Mouse (Mus musculus): ENCODE data around the gene Dnah2. TPM values are rescaled to one million over a fixed set of nuclear protein-coding genes. Genes with fewer than 3 reads are reported as not detected.

The Dnah2 gene
- total RNA-seq, 1 experiment: 0.98 TPM

GRCm38 (mm10) chr11:69377766-69378165 is 171.1 kb downstream of the Dnah2 start:
- Histone ChIP-seq H3K9me3 (ENCODE audit: control insufficient read depth, insufficient read depth, low read depth, low read length) (no peaks in the 10 kb centered on the region), H3K4me3 (ENCODE audit: insufficient read depth in 1 of 2, low read depth in 1 of 2, low read length in 2 of 2, poor library complexity in 1 of 2, severe bottlenecking in 1 of 2) (no peak overlapping the region), H3K9ac (ENCODE audit: insufficient read depth, low read depth, low read length, poor library complexity, severe bottlenecking) (no peak overlapping the region), H3K4me1 (ENCODE audit: control insufficient read depth in 2 of 2, insufficient read depth in 2 of 2, low read length in 2 of 2, poor library complexity in 1 of 2) (no peaks in the 10 kb centered on the region), H3K27ac (ENCODE audit: insufficient read depth, low read depth, low read length, poor library complexity, severe bottlenecking) (no peak overlapping the region), H3K36me3 (ENCODE audit: control insufficient read depth, insufficient read depth, low read length, poor library complexity, severe bottlenecking) (no peaks in the 10 kb centered on the region)
- in situ Hi-C loops (cut with MboI; ENCODE audit: low sequenced_read_pairs in 2 of 2, unreplicated experiment in 2 of 2): no loop called here
- no peak for TF ChIP-seq HCFC1 (IDR thresholded peaks at IDR 0.05; ENCODE audit: borderline replicate concordance, insufficient read depth, low read length)
- TF ChIP-seq ZNF384 (IDR thresholded peaks at IDR 0.05; ENCODE audit: low read depth, low read length): no peak
- TF ChIP-seq ZC3H11A (IDR thresholded peaks at IDR 0.05; ENCODE audit: borderline replicate concordance, low read depth, low read length): no peak
- TF ChIP-seq MAFK (IDR thresholded peaks at IDR 0.05; ENCODE audit: insufficient read depth, low read depth, low read length): no peak
- no peak for TF ChIP-seq CHD2 (IDR thresholded peaks at IDR 0.05; ENCODE audit: low read depth, low read length)
- no peak for DNase-seq (ENCODE audit: low read depth, low spot score)

- DNase-seq (ENCODE audit: low read depth, low spot score): no peak
- in situ Hi-C loops (cut with MboI; ENCODE audit: low sequenced_read_pairs in 2 of 2, unreplicated experiment in 2 of 2): no loop called here
- H3K4me1 ChIP-seq (ENCODE audit: control insufficient read depth in 2 of 2, insufficient read depth in 2 of 2, low read length in 2 of 2, poor library complexity in 1 of 2): peaks cover 0 to 8% of the 10 kb centered on the region in 2 experiments; a peak in 2 of 4 replicates
- no peak overlapping the region for H3K4me3 ChIP-seq (ENCODE audit: insufficient read depth in 1 of 2, low read depth in 1 of 2, low read length in 2 of 2, poor library complexity in 1 of 2, severe bottlenecking in 1 of 2)
- H3K9ac ChIP-seq (ENCODE audit: insufficient read depth, low read depth, low read length, poor library complexity, severe bottlenecking): no peak overlapping the region
- TF ChIP-seq ZNF384 (IDR thresholded peaks at IDR 0.05; ENCODE audit: low read depth, low read length): no peak
- TF ChIP-seq CHD2 (IDR thresholded peaks at IDR 0.05; ENCODE audit: low read depth, low read length): no peak
- no peak for TF ChIP-seq ZC3H11A (IDR thresholded peaks at IDR 0.05; ENCODE audit: borderline replicate concordance, low read depth, low read length)
- TF ChIP-seq MAFK (IDR thresholded peaks at IDR 0.05; ENCODE audit: insufficient read depth, low read depth, low read length): no peak
- TF ChIP-seq HCFC1 (IDR thresholded peaks at IDR 0.05; ENCODE audit: borderline replicate concordance, insufficient read depth, low read length): no peak
- H3K36me3 ChIP-seq (ENCODE audit: control insufficient read depth, insufficient read depth, low read length, poor library complexity, severe bottlenecking): no peaks in the 10 kb centered on the region
- no peaks in the 10 kb centered on the region for H3K9me3 ChIP-seq (ENCODE audit: control insufficient read depth, insufficient read depth, low read depth, low read length)
- H3K27ac ChIP-seq (ENCODE audit: insufficient read depth, low read depth, low read length, poor library complexity, severe bottlenecking): no peak overlapping the region
These were observed 173.3 kb downstream of the Dnah2 start for GRCm38 (mm10) chr11:69375646-69376045.

- in situ Hi-C loops (cut with MboI; ENCODE audit: low sequenced_read_pairs in 2 of 2, unreplicated experiment in 2 of 2): no loop called here
- no peaks in the 10 kb centered on the region for H3K36me3 ChIP-seq (ENCODE audit: control insufficient read depth, insufficient read depth, low read length, poor library complexity, severe bottlenecking)
- H3K4me3 ChIP-seq (ENCODE audit: insufficient read depth in 1 of 2, low read depth in 1 of 2, low read length in 2 of 2, poor library complexity in 1 of 2, severe bottlenecking in 1 of 2): peak overlapping the region in 1 of 2 experiments; percentile 30; a peak in 1 of 4 replicates
- H3K27ac ChIP-seq (ENCODE audit: insufficient read depth, low read depth, low read length, poor library complexity, severe bottlenecking): no peak overlapping the region
- no peak for TF ChIP-seq HCFC1 (IDR thresholded peaks at IDR 0.05; ENCODE audit: borderline replicate concordance, insufficient read depth, low read length)
- no peak for TF ChIP-seq MAFK (IDR thresholded peaks at IDR 0.05; ENCODE audit: insufficient read depth, low read depth, low read length)
- no peak for TF ChIP-seq ZNF384 (IDR thresholded peaks at IDR 0.05; ENCODE audit: low read depth, low read length)
- no peak for TF ChIP-seq ZC3H11A (IDR thresholded peaks at IDR 0.05; ENCODE audit: borderline replicate concordance, low read depth, low read length)
- no peak for TF ChIP-seq CHD2 (IDR thresholded peaks at IDR 0.05; ENCODE audit: low read depth, low read length)
- peaks cover 0 to 9% of the 10 kb centered on the region in 2 experiments; a peak in 2 of 4 replicates for H3K4me1 ChIP-seq (ENCODE audit: control insufficient read depth in 2 of 2, insufficient read depth in 2 of 2, low read length in 2 of 2, poor library complexity in 1 of 2)
- no peak for DNase-seq (ENCODE audit: low read depth, low spot score)
- no peaks in the 10 kb centered on the region for H3K9me3 ChIP-seq (ENCODE audit: control insufficient read depth, insufficient read depth, low read depth, low read length)
- no peak overlapping the region for H3K9ac ChIP-seq (ENCODE audit: insufficient read depth, low read depth, low read length, poor library complexity, severe bottlenecking)
These were observed 175.5 kb downstream of the Dnah2 start for GRCm38 (mm10) chr11:69373223-69373965.

GRCm38 (mm10) chr11:69372780-69373170 is 176.1 kb downstream of the Dnah2 start:
- H3K27ac ChIP-seq (ENCODE audit: insufficient read depth, low read depth, low read length, poor library complexity, severe bottlenecking): no peak overlapping the region
- H3K9ac ChIP-seq (ENCODE audit: insufficient read depth, low read depth, low read length, poor library complexity, severe bottlenecking): no peak overlapping the region

More at GRCm38 (mm10) chr11:69372780-69373170, 176.1 kb downstream of the Dnah2 start:
- no peak overlapping the region for H3K4me3 ChIP-seq (ENCODE audit: insufficient read depth in 1 of 2, low read depth in 1 of 2, low read length in 2 of 2, poor library complexity in 1 of 2, severe bottlenecking in 1 of 2)
- peaks cover 0 to 14% of the 10 kb centered on the region in 2 experiments; a peak in 2 of 4 replicates for H3K4me1 ChIP-seq (ENCODE audit: control insufficient read depth in 2 of 2, insufficient read depth in 2 of 2, low read length in 2 of 2, poor library complexity in 1 of 2)
- TF ChIP-seq CHD2 (IDR thresholded peaks at IDR 0.05; ENCODE audit: low read depth, low read length): no peak
- no peak for TF ChIP-seq HCFC1 (IDR thresholded peaks at IDR 0.05; ENCODE audit: borderline replicate concordance, insufficient read depth, low read length)
- TF ChIP-seq MAFK (IDR thresholded peaks at IDR 0.05; ENCODE audit: insufficient read depth, low read depth, low read length): no peak
- TF ChIP-seq ZC3H11A (IDR thresholded peaks at IDR 0.05; ENCODE audit: borderline replicate concordance, low read depth, low read length): peak; percentile 47; the same call in 1 of the 2 replicates
- DNase-seq (ENCODE audit: low read depth, low spot score): no peak
- no peaks in the 10 kb centered on the region for H3K9me3 ChIP-seq (ENCODE audit: control insufficient read depth, insufficient read depth, low read depth, low read length)
- no peaks in the 10 kb centered on the region for H3K36me3 ChIP-seq (ENCODE audit: control insufficient read depth, insufficient read depth, low read length, poor library complexity, severe bottlenecking)
- in situ Hi-C loops (cut with MboI; ENCODE audit: low sequenced_read_pairs in 2 of 2, unreplicated experiment in 2 of 2): no loop called here
